Comparison of ENCODE assay signal across 8 mouse cellular contexts in the genomic region with DNA sequence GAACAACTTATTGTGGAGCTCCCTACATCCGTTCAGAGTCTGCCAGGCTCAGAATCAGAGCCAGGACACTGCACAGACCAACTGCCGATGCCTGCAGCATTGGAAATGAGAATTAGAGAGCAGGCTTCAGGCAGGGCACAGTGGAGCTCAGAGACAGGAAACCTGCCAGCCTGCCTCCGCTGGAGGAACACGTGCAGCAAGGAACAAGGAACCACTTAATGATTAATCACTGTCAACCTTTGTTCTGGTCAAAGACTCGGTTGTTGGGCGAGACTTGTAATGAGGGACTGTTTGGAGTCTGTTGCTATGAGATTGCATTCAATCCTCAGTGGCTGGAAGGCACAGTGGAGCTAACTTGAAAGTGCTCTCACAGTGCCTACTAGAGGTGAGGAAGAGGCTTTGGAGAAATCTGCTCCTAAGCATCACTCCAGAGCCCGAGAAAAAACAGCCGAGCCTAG.
DNase-seq lines count a peak whose midpoint lies in the region; ATAC-seq and TF ChIP-seq lines count a peak whose summit lies in the region.

No protein-coding gene starts in this region.

- H3K9ac ChIP-seq in embryonic facial prominence, embryonic 13.5 days: peak overlapping the region; percentile 51; the same call in 1 of the 2 replicates
- 0 out of 2 replicates have a peak overlapping the region, but pooled peaks have one; percentile 4 for H3K9ac ChIP-seq in heart, embryonic 13.5 days
- H3K9ac ChIP-seq in kidney, postnatal 0 days (ENCODE audit: low read depth, low read length): no peak overlapping the region
- no peak overlapping the region for H3K9ac ChIP-seq in limb, embryonic 14.5 days (ENCODE audit: low read depth, low read length, severe bottlenecking)
- H3K9ac ChIP-seq in midbrain, embryonic 14.5 days (replicated peaks; ENCODE audit: low read length): no peak overlapping the region

- peak overlapping the region; percentile 45 for H3K4me2 ChIP-seq in embryonic facial prominence, embryonic 13.5 days
- H3K4me2 ChIP-seq in heart, embryonic 13.5 days: peak overlapping the region; percentile 58
- H3K4me2 ChIP-seq in kidney, postnatal 0 days (ENCODE audit: low read length): no peak overlapping the region; the same call in 1 of the 2 replicates
- peak overlapping the region; percentile 30 for H3K4me2 ChIP-seq in limb, embryonic 14.5 days (replicated peaks; ENCODE audit: low read depth, low read length, severe bottlenecking)
- H3K4me2 ChIP-seq in midbrain, embryonic 14.5 days (ENCODE audit: low read length): peak overlapping the region; percentile 34; the same call in 1 of the 2 replicates

- peak overlapping the region; percentile 19; the same call in 1 of the 2 replicates for H3K27ac ChIP-seq in embryonic facial prominence, embryonic 13.5 days
- H3K27ac ChIP-seq in heart, embryonic 13.5 days (replicated peaks): peak overlapping the region; percentile 24; the same call in 1 of the 2 replicates
- peak overlapping the region; percentile 54 for H3K27ac ChIP-seq in kidney, postnatal 0 days
- peak overlapping the region; percentile 28 for H3K27ac ChIP-seq in limb, embryonic 14.5 days (replicated peaks; ENCODE audit: low read depth, low read length)
- no peak overlapping the region for H3K27ac ChIP-seq in midbrain, embryonic 14.5 days (replicated peaks; ENCODE audit: low read depth, low read length)

- WGBS in embryonic facial prominence, embryonic 13.5 days: 8% methylated on average over 8 of the region's 8 CpGs
- WGBS in heart, embryonic 13.5 days: 16% methylated on average over 8 of the region's 8 CpGs
- 6% methylated on average over 8 of the region's 8 CpGs for WGBS in kidney, postnatal 0 days
- WGBS in limb, embryonic 14.5 days: 7% methylated on average over 8 of the region's 8 CpGs
- WGBS in midbrain, embryonic 14.5 days: 24% methylated on average over 8 of the region's 8 CpGs

- peak overlapping the region; percentile 20; the same call in 1 of the 2 replicates for H3K4me3 ChIP-seq in embryonic facial prominence, embryonic 13.5 days
- peak overlapping the region; percentile 22 for H3K4me3 ChIP-seq in heart, embryonic 13.5 days
- no peak overlapping the region for H3K4me3 ChIP-seq in kidney, postnatal 0 days (replicated peaks; ENCODE audit: low read depth, low read length)
- H3K4me3 ChIP-seq in limb, embryonic 14.5 days (replicated peaks; ENCODE audit: low read length): no peak overlapping the region
- H3K4me3 ChIP-seq in midbrain, embryonic 14.5 days (replicated peaks; ENCODE audit: low read depth, low read length): no peak overlapping the region

- H3K9me3 ChIP-seq in embryonic facial prominence, embryonic 13.5 days: no peaks in the 10 kb centered on the region
- no peaks in the 10 kb centered on the region for H3K9me3 ChIP-seq in heart, embryonic 13.5 days
- no peaks in the 10 kb centered on the region for H3K9me3 ChIP-seq in kidney, postnatal 0 days (replicated peaks; ENCODE audit: low read length)
- H3K9me3 ChIP-seq in limb, embryonic 14.5 days (ENCODE audit: control insufficient read depth, low read length): no peaks in the 10 kb centered on the region
- no peaks in the 10 kb centered on the region for H3K9me3 ChIP-seq in midbrain, embryonic 14.5 days (ENCODE audit: control insufficient read depth, low read length)

- H3K27me3 ChIP-seq in embryonic facial prominence, embryonic 13.5 days: no peaks in the 10 kb centered on the region
- H3K27me3 ChIP-seq in heart, embryonic 13.5 days (replicated peaks): no peaks in the 10 kb centered on the region
- no peaks in the 10 kb centered on the region for H3K27me3 ChIP-seq in kidney, postnatal 0 days (ENCODE audit: insufficient read depth, low read length)
- no peaks in the 10 kb centered on the region for H3K27me3 ChIP-seq in limb, embryonic 14.5 days (ENCODE audit: control insufficient read depth, insufficient read depth, low read length)
- H3K27me3 ChIP-seq in midbrain, embryonic 14.5 days (ENCODE audit: control insufficient read depth, insufficient read depth, low read length): no peaks in the 10 kb centered on the region

- H3K4me1 ChIP-seq in embryonic facial prominence, embryonic 13.5 days: 0 out of 2 replicates have a peak, but pooled peaks cover 11% of the 10 kb centered on the region
- peaks cover 19% of the 10 kb centered on the region for H3K4me1 ChIP-seq in heart, embryonic 13.5 days
- H3K4me1 ChIP-seq in kidney, postnatal 0 days (replicated peaks; ENCODE audit: insufficient read depth, low read length): 0 out of 2 replicates have a peak, but pooled peaks cover 5% of the 10 kb centered on the region
- H3K4me1 ChIP-seq in limb, embryonic 14.5 days (ENCODE audit: control insufficient read depth, insufficient read depth, low read length): peaks cover 3% of the 10 kb centered on the region; the same call in 1 of the 2 replicates
- H3K4me1 ChIP-seq in midbrain, embryonic 14.5 days (ENCODE audit: control insufficient read depth, insufficient read depth, low read length): 0 out of 2 replicates have a peak, but pooled peaks cover 3% of the 10 kb centered on the region

- no peak for TF ChIP-seq POLR2A in limb, embryonic 14.5 days (IDR thresholded peaks at IDR 0.05; ENCODE audit: borderline replicate concordance, extremely low read depth, insufficient read depth, insufficient read length)

- ATAC-seq in embryonic facial prominence, embryonic 13.5 days (ENCODE audit: insufficient number of reproducible peaks, insufficient read depth, low FRiP score, low TSS enrichment, low read depth): no peak
- ATAC-seq in heart, embryonic 13.5 days (ENCODE audit: extremely low read depth, insufficient number of reproducible peaks, low FRiP score, low TSS enrichment): no peak
- peak; percentile 98 for ATAC-seq in kidney, postnatal 0 days (replicated peaks; ENCODE audit: low FRiP score, low read depth)
- peak; percentile 44; the same call in 1 of the 2 replicates for ATAC-seq in limb, embryonic 14.5 days (ENCODE audit: low FRiP score, low read depth)
- ATAC-seq in midbrain, embryonic 14.5 days (ENCODE audit: low FRiP score, low TSS enrichment): peak; percentile 79

- TF ChIP-seq CTCF in kidney, postnatal 0 days (IDR thresholded peaks at IDR 0.05; ENCODE audit: low read depth): peak; percentile 74

- DNase-seq in adrenal gland, postnatal 14 days: peak; percentile 52
- DNase-seq in adrenal gland, adult 8-10 months: no peak
- DNase-seq in kidney, postnatal 0 days (ENCODE audit: low spot score): peak; percentile 88
- DNase-seq in limb, embryonic 14.5 days (ENCODE audit: low spot score): peak; percentile 67
- DNase-seq in midbrain, embryonic 14.5 days: peak; percentile 74
- no peak for DNase-seq in spleen, postnatal 4 days (ENCODE audit: low spot score in 2 of 2)

- H3K36me3 ChIP-seq in embryonic facial prominence, embryonic 13.5 days: no peaks in the 10 kb centered on the region
- no peaks in the 10 kb centered on the region; the same call in 1 of the 2 replicates for H3K36me3 ChIP-seq in heart, embryonic 13.5 days
- no peaks in the 10 kb centered on the region for H3K36me3 ChIP-seq in kidney, postnatal 0 days (ENCODE audit: insufficient read depth, low read length)
- H3K36me3 ChIP-seq in limb, embryonic 14.5 days (ENCODE audit: control insufficient read depth, insufficient read depth, low read length): no peaks in the 10 kb centered on the region
- no peaks in the 10 kb centered on the region for H3K36me3 ChIP-seq in midbrain, embryonic 14.5 days (ENCODE audit: control insufficient read depth, insufficient read depth, low read length)

Comparison
In these comparisons a context has a peak if more than half of its experiments do, and no peak if none do; other contexts are left out.
1. DNase-seq: peak in adrenal gland, postnatal 14 days (single experiment), kidney, postnatal 0 days (single experiment), limb, embryonic 14.5 days (single experiment) and midbrain, embryonic 14.5 days (single experiment); none in adrenal gland, adult 8-10 months (single experiment) and spleen, postnatal 4 days (0 of 2).
2. ATAC-seq: peak in kidney, postnatal 0 days (single experiment), limb, embryonic 14.5 days (single experiment) and midbrain, embryonic 14.5 days (single experiment); none in embryonic facial prominence, embryonic 13.5 days (single experiment) and heart, embryonic 13.5 days (single experiment).
3. H3K4me3 ChIP-seq: peak in embryonic facial prominence, embryonic 13.5 days (single experiment) and heart, embryonic 13.5 days (single experiment); none in kidney, postnatal 0 days (single experiment), limb, embryonic 14.5 days (single experiment) and midbrain, embryonic 14.5 days (single experiment).
4. H3K9ac ChIP-seq: peak in embryonic facial prominence, embryonic 13.5 days (single experiment) and heart, embryonic 13.5 days (single experiment); none in kidney, postnatal 0 days (single experiment), limb, embryonic 14.5 days (single experiment) and midbrain, embryonic 14.5 days (single experiment).